Mouse (Mus musculus) layer of hippocampus, postnatal 36 days (tissue): ENCODE results near the gene 1700016H13Rik. TPM values are rescaled to one million over a fixed set of nuclear protein-coding genes. Genes with fewer than 3 reads are reported as not detected.

Experiments
- DNase-seq, 2 experiments: peaks; one replicate each; pipeline ENCODE4 v3.0.0; 2022
- total RNA-seq, 2 experiments: library from RNA; stranded (reverse); gene quantifications; 2 replicates each; pipeline ENCODE4 v1.2.3; 2021

The 1700016H13Rik gene
- not detected for total RNA-seq

GRCm38 (mm10) chr5:103655346-103656118, at the start of gene 1700016H13Rik:
1700016H13Rik (minus strand) TSS chr5:103656010.
- DNase-seq = peak; percentile 42 to 46

GRCm38 (mm10) chr5:103705331-103705730, 49.5 kb upstream of the 1700016H13Rik start:
- no peak for DNase-seq

- no peak for DNase-seq
These were observed 46.7 kb upstream of the 1700016H13Rik start for GRCm38 (mm10) chr5:103702527-103702926.

- no peak for DNase-seq
These were observed 45.7 kb upstream of the 1700016H13Rik start for GRCm38 (mm10) chr5:103701466-103701865.

GRCm38 (mm10) chr5:103700661-103701060, 44.9 kb upstream of the 1700016H13Rik start:
- DNase-seq = no peak

- no peak for DNase-seq
These were observed 43.7 kb upstream of the 1700016H13Rik start for GRCm38 (mm10) chr5:103699537-103699936.

- no peak for DNase-seq
These were observed 42.8 kb upstream of the 1700016H13Rik start for GRCm38 (mm10) chr5:103698577-103698976.

- DNase-seq = no peak
These were observed 42.2 kb upstream of the 1700016H13Rik start for GRCm38 (mm10) chr5:103697875-103698491.

GRCm38 (mm10) chr5:103694094-103694493, 38.3 kb upstream of the 1700016H13Rik start:
- no peak for DNase-seq

GRCm38 (mm10) chr5:103693041-103693641, 37.3 kb upstream of the 1700016H13Rik start:
- DNase-seq = no peak

- no peak for DNase-seq
These were observed 36.8 kb upstream of the 1700016H13Rik start for GRCm38 (mm10) chr5:103692531-103693040.

GRCm38 (mm10) chr5:103691624-103692530, 36.1 kb upstream of the 1700016H13Rik start, which contains the start of gene Aff1:
Aff1 (plus strand) TSS chr5:103692374.
- peak; percentile 74 to 76 for DNase-seq

GRCm38 (mm10) chr5:103691171-103691570, 35.4 kb upstream of the 1700016H13Rik start:
- no peak for DNase-seq

- DNase-seq = no peak
These were observed 34.4 kb upstream of the 1700016H13Rik start for GRCm38 (mm10) chr5:103690190-103690589.

- DNase-seq = no peak
These were observed 33.8 kb upstream of the 1700016H13Rik start for GRCm38 (mm10) chr5:103689645-103690044.

GRCm38 (mm10) chr5:103681824-103682223, 26.0 kb upstream of the 1700016H13Rik start:
- no peak for DNase-seq

GRCm38 (mm10) chr5:103680381-103680780, 24.6 kb upstream of the 1700016H13Rik start:
- DNase-seq = peak; percentile 32 to 62

- no peak for DNase-seq
These were observed 23.2 kb upstream of the 1700016H13Rik start for GRCm38 (mm10) chr5:103678974-103679373.

- no peak for DNase-seq
These were observed 22.1 kb upstream of the 1700016H13Rik start for GRCm38 (mm10) chr5:103677894-103678293.

GRCm38 (mm10) chr5:103676289-103676881, 20.6 kb upstream of the 1700016H13Rik start:
- DNase-seq = no peak

- no peak for DNase-seq
These were observed 18.7 kb upstream of the 1700016H13Rik start for GRCm38 (mm10) chr5:103674482-103674881.

- DNase-seq = no peak
These were observed 17.8 kb upstream of the 1700016H13Rik start for GRCm38 (mm10) chr5:103673611-103674010.
